Mouse (Mus musculus) brain, embryonic 14.5 days (tissue): ENCODE measurements around the gene Exoc3.

Source experiments
- CTCF ChIP-seq: fragments of 200-500 bp; IDR thresholded peaks from 2 replicates; pipeline ENCODE4 v1.5.1; 2012; ENCODE audit warnings: inconsistent platforms, mild to moderate bottlenecking, moderate library complexity, borderline replicate concordance; ENCODE audit not compliant: insufficient read depth, insufficient read length; ENCODE audit errors: extremely low read depth
- POLR2A ChIP-seq: fragments of 200-500 bp; IDR thresholded peaks from 2 replicates; pipeline ENCODE4 v1.6.1; 2012; ENCODE audit warnings: mild to moderate bottlenecking, inconsistent platforms, borderline replicate concordance; ENCODE audit not compliant: poor library complexity, insufficient read depth, insufficient read length, severe bottlenecking; ENCODE audit errors: extremely low read depth

- TF ChIP-seq POLR2A (no peak), CTCF (no peak)
Measured at GRCm38 (mm10) chr13:74246494-74246893, 38.0 kb upstream of the Exoc3 start.
